Mouse (Mus musculus): ENCODE data around the gene Jmjd6. TPM values are rescaled to one million over a fixed set of nuclear protein-coding genes. Genes with fewer than 3 reads are reported as not detected.

Gene Jmjd6
- polyA plus RNA-seq, 1 experiment = 34.8 TPM

GRCm38 (mm10) chr11:116812793-116813529, 30.3 kb downstream of the Jmjd6 start:
- no peak for TF ChIP-seq CTCF (IDR thresholded peaks at IDR 0.05; ENCODE audit: borderline replicate concordance, insufficient read depth, low read depth, low read length)
- TF ChIP-seq POLR2A (IDR thresholded peaks at IDR 0.05; ENCODE audit: borderline replicate concordance, insufficient read depth, low read length) = no peak
- WGBS = 72% methylated on average over 21 of the region's 21 CpGs
- DNase-seq = no peak
- H3K4me3 ChIP-seq (replicated peaks; ENCODE audit: insufficient read depth, low read depth, low read length) = no peak overlapping the region
- H3K27ac ChIP-seq (ENCODE audit: insufficient read depth, low read length) = no peak overlapping the region
- peaks cover 9% of the 10 kb centered on the region for H3K4me1 ChIP-seq (ENCODE audit: control insufficient read depth, insufficient read depth, low read length)
- no peaks in the 10 kb centered on the region for H3K27me3 ChIP-seq (ENCODE audit: control insufficient read depth, insufficient read depth, low read length)

- Histone ChIP-seq H3K27ac (ENCODE audit: insufficient read depth, low read length) (0 out of 2 replicates have a peak overlapping the region, but pooled peaks have one; percentile 10), H3K4me1 (ENCODE audit: control insufficient read depth, insufficient read depth, low read length) (peaks cover 11% of the 10 kb centered on the region), H3K4me3 (replicated peaks; ENCODE audit: insufficient read depth, low read depth, low read length) (peak overlapping the region; percentile 66), H3K27me3 (ENCODE audit: control insufficient read depth, insufficient read depth, low read length) (no peaks in the 10 kb centered on the region)
- TF ChIP-seq POLR2A (IDR thresholded peaks at IDR 0.05; ENCODE audit: borderline replicate concordance, insufficient read depth, low read length) (peak; percentile 82), CTCF (IDR thresholded peaks at IDR 0.05; ENCODE audit: borderline replicate concordance, insufficient read depth, low read depth, low read length) (no peak)
- 4% methylated on average over 29 of the region's 32 CpGs for WGBS
- peak; percentile 78 to 82 for DNase-seq
These were observed 32.0 kb downstream of the Jmjd6 start for GRCm38 (mm10) chr11:116810983-116811901.

- 74% methylated on average over 11 of the region's 11 CpGs for WGBS
- Histone ChIP-seq H3K27ac (ENCODE audit: insufficient read depth, low read length) (0 out of 2 replicates have a peak overlapping the region, but pooled peaks have one; percentile 10), H3K4me1 (ENCODE audit: control insufficient read depth, insufficient read depth, low read length) (peaks cover 11% of the 10 kb centered on the region), H3K27me3 (ENCODE audit: control insufficient read depth, insufficient read depth, low read length) (no peaks in the 10 kb centered on the region), H3K4me3 (replicated peaks; ENCODE audit: insufficient read depth, low read depth, low read length) (no peak overlapping the region)
- DNase-seq = no peak
- TF ChIP-seq CTCF (IDR thresholded peaks at IDR 0.05; ENCODE audit: borderline replicate concordance, insufficient read depth, low read depth, low read length) (no peak), POLR2A (IDR thresholded peaks at IDR 0.05; ENCODE audit: borderline replicate concordance, insufficient read depth, low read length) (no peak)
These were observed 32.7 kb downstream of the Jmjd6 start for GRCm38 (mm10) chr11:116810528-116810927.

DNA sequence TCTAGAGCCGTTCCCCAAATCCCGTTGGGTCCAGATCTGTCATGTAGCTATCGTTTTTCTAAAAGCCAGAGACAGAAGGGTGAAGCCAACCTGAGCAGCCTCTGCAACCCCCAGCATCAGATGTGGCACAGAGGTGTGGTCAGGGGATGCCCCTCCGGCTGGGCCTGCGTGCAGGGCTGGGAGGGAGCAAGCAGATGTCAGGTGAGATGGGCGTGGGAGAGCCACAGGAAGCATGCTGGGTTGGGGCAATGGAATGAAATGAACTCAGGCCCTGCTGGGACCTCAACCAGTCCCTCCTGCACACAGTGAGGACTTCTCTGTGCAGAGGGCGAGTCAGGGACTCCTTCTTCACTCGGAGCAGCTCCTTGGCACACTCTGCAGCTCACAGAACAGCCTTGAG, 33.7 kb downstream of the Jmjd6 start:
- no peak for TF ChIP-seq CTCF (IDR thresholded peaks at IDR 0.05; ENCODE audit: borderline replicate concordance, insufficient read depth, low read depth, low read length)
- TF ChIP-seq POLR2A (IDR thresholded peaks at IDR 0.05; ENCODE audit: borderline replicate concordance, insufficient read depth, low read length) = no peak
- Histone ChIP-seq H3K4me1 (ENCODE audit: control insufficient read depth, insufficient read depth, low read length) (peaks cover 11% of the 10 kb centered on the region), H3K4me3 (replicated peaks; ENCODE audit: insufficient read depth, low read depth, low read length) (no peak overlapping the region), H3K27ac (ENCODE audit: insufficient read depth, low read length) (no peak overlapping the region), H3K27me3 (ENCODE audit: control insufficient read depth, insufficient read depth, low read length) (no peaks in the 10 kb centered on the region)
- no peak for DNase-seq
- 78% methylated on average over 8 of the region's 8 CpGs for WGBS

- DNase-seq = no peak
- 53% methylated on average over 11 of the region's 11 CpGs for WGBS
- Histone ChIP-seq H3K4me1 (ENCODE audit: control insufficient read depth, insufficient read depth, low read length) (peaks cover 11% of the 10 kb centered on the region), H3K4me3 (replicated peaks; ENCODE audit: insufficient read depth, low read depth, low read length) (no peak overlapping the region), H3K27me3 (ENCODE audit: control insufficient read depth, insufficient read depth, low read length) (no peaks in the 10 kb centered on the region), H3K27ac (ENCODE audit: insufficient read depth, low read length) (no peak overlapping the region)
- TF ChIP-seq POLR2A (IDR thresholded peaks at IDR 0.05; ENCODE audit: borderline replicate concordance, insufficient read depth, low read length) (no peak), CTCF (IDR thresholded peaks at IDR 0.05; ENCODE audit: borderline replicate concordance, insufficient read depth, low read depth, low read length) (no peak)
These were observed 34.3 kb downstream of the Jmjd6 start for GRCm38 (mm10) chr11:116808811-116809395.

DNA sequence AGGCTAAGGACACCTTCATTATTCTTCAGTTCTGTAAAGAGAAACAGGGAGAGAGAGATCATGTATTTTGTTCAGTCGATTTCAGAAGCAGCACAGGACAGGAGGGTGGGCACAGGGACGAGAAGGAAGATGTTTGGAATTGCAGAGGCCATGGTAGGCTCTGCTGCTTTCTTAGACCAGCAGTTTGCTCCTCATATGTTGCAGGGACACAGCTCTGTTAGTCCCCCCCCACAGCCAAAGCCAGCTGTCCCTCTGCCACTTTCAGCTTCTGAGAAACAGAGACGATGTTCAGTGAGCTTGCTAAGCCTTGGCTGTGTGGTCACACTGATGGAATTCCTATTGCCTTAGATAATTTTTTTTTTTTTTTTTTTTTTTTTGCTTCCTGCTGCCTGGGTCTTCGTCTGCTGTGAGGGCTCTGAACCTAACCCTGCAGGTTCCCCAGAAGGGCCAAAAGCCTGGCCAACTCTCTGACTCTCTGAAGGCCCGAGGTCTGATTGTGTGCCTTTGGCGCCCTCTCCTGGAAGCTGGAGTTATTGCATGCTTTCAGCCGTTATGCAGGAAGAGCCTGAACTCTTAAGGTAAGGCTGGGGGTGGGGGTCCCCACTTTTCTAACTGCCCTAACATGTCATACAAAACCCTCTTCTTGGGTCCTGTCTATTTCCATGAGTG, 35.2 kb downstream of the Jmjd6 start:
- H3K4me3 ChIP-seq (replicated peaks; ENCODE audit: insufficient read depth, low read depth, low read length) = no peak overlapping the region
- DNase-seq = peak; percentile 85 to 91
- 20% methylated on average over 7 of the region's 7 CpGs for WGBS
- H3K27ac ChIP-seq (ENCODE audit: insufficient read depth, low read length) = no peak overlapping the region
- peaks cover 11% of the 10 kb centered on the region for H3K4me1 ChIP-seq (ENCODE audit: control insufficient read depth, insufficient read depth, low read length)
- no peaks in the 10 kb centered on the region for H3K27me3 ChIP-seq (ENCODE audit: control insufficient read depth, insufficient read depth, low read length)
- TF ChIP-seq POLR2A (IDR thresholded peaks at IDR 0.05; ENCODE audit: borderline replicate concordance, insufficient read depth, low read length) = no peak
- TF ChIP-seq CTCF (IDR thresholded peaks at IDR 0.05; ENCODE audit: borderline replicate concordance, insufficient read depth, low read depth, low read length) = peak; percentile 87

DNA sequence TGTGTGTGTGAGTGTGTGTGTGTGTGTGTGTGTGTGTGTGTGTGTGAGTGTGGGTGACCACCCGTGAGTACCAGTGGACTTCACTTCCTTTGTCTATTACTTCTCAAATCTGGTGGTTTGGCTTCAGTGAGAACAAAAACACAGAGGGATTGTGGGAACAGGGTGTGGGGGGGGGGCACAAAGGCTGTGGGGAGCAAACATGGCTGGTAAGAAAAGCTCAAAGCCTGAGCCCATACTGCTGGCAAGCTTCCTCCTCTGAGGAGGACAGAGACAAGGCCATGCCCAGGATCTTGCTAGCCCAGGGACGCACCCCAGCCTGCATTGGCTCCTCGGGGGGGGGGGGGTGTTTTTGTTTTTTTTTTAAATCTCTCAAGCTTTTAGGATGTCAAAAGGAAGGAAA, 35.7 kb downstream of the Jmjd6 start:
- H3K27ac ChIP-seq (ENCODE audit: insufficient read depth, low read length) = no peak overlapping the region
- no peaks in the 10 kb centered on the region for H3K27me3 ChIP-seq (ENCODE audit: control insufficient read depth, insufficient read depth, low read length)

More for the DNA sequence above, 35.7 kb downstream of the Jmjd6 start:
- H3K4me3 ChIP-seq (replicated peaks; ENCODE audit: insufficient read depth, low read depth, low read length) = no peak overlapping the region
- H3K4me1 ChIP-seq (ENCODE audit: control insufficient read depth, insufficient read depth, low read length) = peaks cover 11% of the 10 kb centered on the region
- no peak for DNase-seq
- 46% methylated on average over 3 of the region's 3 CpGs for WGBS
- TF ChIP-seq POLR2A (IDR thresholded peaks at IDR 0.05; ENCODE audit: borderline replicate concordance, insufficient read depth, low read length) = no peak
- TF ChIP-seq CTCF (IDR thresholded peaks at IDR 0.05; ENCODE audit: borderline replicate concordance, insufficient read depth, low read depth, low read length) = no peak

All from cerebellum, adult 2 months (tissue).